In the genomic region with DNA sequence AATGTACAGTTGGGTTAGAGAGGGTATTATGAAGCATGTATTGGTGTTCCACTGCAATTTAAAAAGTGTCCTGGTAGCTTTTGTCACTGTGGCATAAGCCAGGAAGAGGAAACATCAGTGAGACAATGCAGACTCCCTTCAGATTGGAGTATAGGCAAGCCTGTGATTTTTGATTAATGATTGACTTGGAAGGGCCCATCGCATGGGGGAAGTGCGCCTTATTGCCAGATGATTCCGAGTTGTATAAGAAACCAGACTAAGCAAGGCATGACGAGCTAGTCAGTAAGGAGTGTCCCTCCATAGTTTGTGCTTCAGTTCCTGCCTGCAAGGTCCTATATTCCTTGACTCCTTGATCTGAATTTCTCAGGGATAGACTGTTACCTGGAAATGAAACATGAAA, we compare ENCODE assay signal across 17 mouse cellular contexts.
"Had no signal": no experiment of that assay in that cellular context is flagged by ENCODE, and none has a peak within 500 bp of the region (broad histone marks: within the 10 kb centered on the region; RNA-seq: fewer than 3 reads in every experiment).

No protein-coding gene starts in this region.

- ATAC-seq: lung, postnatal 0 days; midbrain, embryonic 13.5 days; midbrain, embryonic 15.5 days had no signal

- H3K4me2 ChIP-seq: lung, embryonic 15.5 days; midbrain, embryonic 11.5 days; midbrain, embryonic 13.5 days; midbrain, embryonic 15.5 days; neural tube, embryonic 12.5 days; stomach, embryonic 15.5 days had no signal

- DNase-seq: lung, adult 2 months; lung, postnatal 14 days; lung, postnatal 36 days; right cerebral cortex, postnatal 14 days; thymus, adult 2 months; thymus, postnatal 25 days; thymus, postnatal 4 days had no signal

- H3K4me3 ChIP-seq: lung, embryonic 15.5 days; megakaryocyte, embryonic 14.5 days; midbrain, embryonic 13.5 days; midbrain, embryonic 15.5 days; neural tube, embryonic 12.5 days; stomach, embryonic 15.5 days had no signal

- H3K36me3 ChIP-seq: lung, embryonic 15.5 days; midbrain, embryonic 15.5 days; neural tube, embryonic 12.5 days; stomach, embryonic 15.5 days had no signal

- H3K9me3 ChIP-seq: lung, embryonic 15.5 days; megakaryocyte, embryonic 14.5 days; midbrain, embryonic 13.5 days; midbrain, embryonic 15.5 days; neural tube, embryonic 12.5 days; stomach, embryonic 15.5 days had no signal

- H3K4me1 ChIP-seq: lung, embryonic 15.5 days; midbrain, embryonic 13.5 days; midbrain, embryonic 15.5 days; neural tube, embryonic 12.5 days; stomach, embryonic 15.5 days had no signal

- H3K9ac ChIP-seq: lung, embryonic 15.5 days; midbrain, embryonic 13.5 days; midbrain, embryonic 15.5 days; neural tube, embryonic 12.5 days; stomach, embryonic 15.5 days had no signal

- H3K27ac ChIP-seq: lung, embryonic 15.5 days; macrophage; midbrain, embryonic 13.5 days; midbrain, embryonic 15.5 days; neural tube, embryonic 12.5 days; stomach, embryonic 15.5 days; stomach, postnatal 0 days had no signal

- H3K27me3 ChIP-seq: lung, embryonic 15.5 days; megakaryocyte, embryonic 14.5 days; midbrain, embryonic 13.5 days; midbrain, embryonic 15.5 days; neural tube, embryonic 12.5 days; stomach, embryonic 15.5 days had no signal
